Mouse (Mus musculus) neural tube, embryonic 14.5 days (tissue): ENCODE measurements around the gene Bcas3. TPM values are rescaled to one million over a fixed set of nuclear protein-coding genes. Genes with fewer than 3 reads are reported as not detected.
A peak's percentile ranks its signal among the peaks of the same experiment; 100 is the strongest.

ENCODE experiments used
- ATAC-seq: fragments of 200-750 bp; cut with Nextera tagmentation; 2 replicates; pipeline ENCODE4 v1.8.0; 2017; ENCODE audit warnings: low read depth, mild to moderate bottlenecking, moderate TSS enrichment, moderate library complexity
- H3K27ac ChIP-seq: fragments of 300-500 bp; sonication (generic); 2 replicates; pipeline ENCODE4 v1.5.1; 2014; ENCODE audit warnings: low read depth, mild to moderate bottlenecking, control low read depth, low read length, moderate library complexity, mixed read lengths
- H3K27me3 ChIP-seq: fragments of 300-500 bp; sonication (generic); 2 replicates; pipeline ENCODE4 v1.6.1; 2014; ENCODE audit warnings: low read length; ENCODE audit not compliant: control insufficient read depth, insufficient read depth
- H3K36me3 ChIP-seq: fragments of 300-500 bp; sonication (generic); 2 replicates; pipeline ENCODE4 v1.6.1; 2014; ENCODE audit warnings: low read length, mixed read lengths; ENCODE audit not compliant: control insufficient read depth, insufficient read depth
- H3K4me1 ChIP-seq: fragments of 300-500 bp; sonication (generic); 2 replicates; pipeline ENCODE4 v1.6.1; 2014; ENCODE audit warnings: low read length; ENCODE audit not compliant: control insufficient read depth, insufficient read depth
- H3K4me2 ChIP-seq: fragments of 300-500 bp; sonication (generic); 2 replicates; pipeline ENCODE4 v1.6.1; 2014; ENCODE audit warnings: mild to moderate bottlenecking, low read depth, low read length, control low read depth
- H3K4me3 ChIP-seq: fragments of 300-500 bp; sonication (generic); 2 replicates; pipeline ENCODE4 v1.5.1; 2014; ENCODE audit warnings: low read depth, low read length, control low read depth, mixed read lengths
- H3K9ac ChIP-seq: fragments of 300-500 bp; sonication (generic); replicated peaks from 2 replicates; pipeline ENCODE4 v1.6.1; 2014; ENCODE audit warnings: low read depth, mild to moderate bottlenecking, control low read depth, low read length, mixed read lengths
- H3K9me3 ChIP-seq: fragments of 300-500 bp; sonication (generic); 2 replicates; pipeline ENCODE4 v1.6.1; 2016; ENCODE audit warnings: low read length; ENCODE audit not compliant: control insufficient read depth
- WGBS: fragments of 180-500 bp; shearing (Covaris S2); extraction: QIAGEN DNeasy Blood & Tissue Kit; methylation state at CpG from one replicate; pipeline ENCODE4 v1.1.7; 2014; 5-methylcytosine and 5-hydroxymethylcytosine counted together
- polyA plus RNA-seq: library from polyadenylated mRNA; unstranded; fragments of >200 nt; fragmentation: Nextera tagmentation; extraction: Ambion mirVana; gene quantifications from 2 replicates; pipeline ENCODE4 v1.2.1, GENCODE M21; 2014

Bcas3 gene
- polyA plus RNA-seq, 1 experiment from 2014 or later: 30.9 TPM

DNA sequence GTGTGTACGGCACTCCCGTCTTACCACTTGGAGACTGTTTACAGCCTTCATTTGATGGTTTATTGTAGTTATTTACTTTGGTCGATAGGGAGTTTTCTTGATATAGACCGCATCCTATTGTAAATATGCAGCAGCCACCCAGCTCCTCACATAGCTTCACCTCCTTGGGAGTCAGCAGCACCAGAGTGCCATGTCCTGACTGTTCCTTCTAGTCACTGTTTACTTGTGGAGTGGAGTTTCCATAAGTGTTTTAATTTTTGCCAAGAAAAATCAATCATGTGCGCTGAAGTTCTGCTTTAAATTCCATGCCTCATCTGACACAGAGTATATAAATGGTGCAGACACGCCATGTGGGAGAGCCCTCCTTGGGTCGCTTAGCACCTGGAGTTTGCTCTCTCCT is 163.8 kb downstream of the Bcas3 start:
- no peaks in the 10 kb centered on the region for H3K9me3 ChIP-seq
- ATAC-seq: no peak
- H3K27me3 ChIP-seq: no peaks in the 10 kb centered on the region
- no peak overlapping the region for H3K9ac ChIP-seq
- 88% methylated on average over 7 of the region's 7 CpGs for WGBS
- no peak overlapping the region for H3K4me2 ChIP-seq
- H3K4me1 ChIP-seq: no peaks in the 10 kb centered on the region
- H3K4me3 ChIP-seq: no peak overlapping the region
- no peaks in the 10 kb centered on the region for H3K36me3 ChIP-seq
- no peak overlapping the region for H3K27ac ChIP-seq

DNA sequence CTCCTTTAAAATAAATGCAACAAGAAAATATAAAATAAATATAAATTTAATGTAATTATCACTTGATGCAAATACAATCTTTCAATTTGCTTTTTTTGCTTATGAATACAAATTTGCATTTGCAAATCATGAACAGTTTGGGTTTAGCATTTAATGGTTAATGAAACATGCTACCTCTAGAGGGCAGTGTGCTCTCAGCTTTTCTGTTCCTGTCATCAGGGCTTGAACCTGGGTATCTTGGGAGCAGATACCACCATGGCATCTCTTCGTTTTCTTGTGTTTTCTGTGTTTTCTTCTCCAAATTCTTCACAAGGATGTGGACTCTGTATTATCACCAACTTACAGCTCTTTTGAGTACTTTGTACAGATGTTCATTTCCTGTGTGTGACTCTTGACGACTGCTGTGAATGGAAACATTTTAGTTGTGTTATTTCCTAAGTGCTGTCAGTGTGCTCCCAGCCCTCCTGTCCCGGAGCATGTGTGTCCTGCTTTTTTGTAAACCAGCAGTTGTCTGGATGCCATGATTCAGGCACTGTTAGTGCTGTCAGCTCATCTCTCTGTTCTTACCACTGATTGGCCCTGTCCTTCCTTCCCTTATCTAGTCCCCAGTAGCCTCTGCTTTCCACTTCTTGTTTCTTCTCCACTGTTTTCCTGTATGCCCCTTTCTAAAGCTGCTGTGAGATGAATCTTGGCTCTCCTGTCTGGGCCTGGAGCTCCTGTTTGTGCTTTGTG is 165.2 kb downstream of the Bcas3 start:
- H3K27ac ChIP-seq: no peak overlapping the region
- 50% methylated on average over 3 of the region's 3 CpGs for WGBS
- no peak for ATAC-seq
- H3K9ac ChIP-seq: no peak overlapping the region
- H3K36me3 ChIP-seq: no peaks in the 10 kb centered on the region
- H3K9me3 ChIP-seq: no peaks in the 10 kb centered on the region
- no peak overlapping the region for H3K4me3 ChIP-seq
- no peaks in the 10 kb centered on the region for H3K27me3 ChIP-seq
- no peak overlapping the region for H3K4me2 ChIP-seq
- no peaks in the 10 kb centered on the region for H3K4me1 ChIP-seq

DNA sequence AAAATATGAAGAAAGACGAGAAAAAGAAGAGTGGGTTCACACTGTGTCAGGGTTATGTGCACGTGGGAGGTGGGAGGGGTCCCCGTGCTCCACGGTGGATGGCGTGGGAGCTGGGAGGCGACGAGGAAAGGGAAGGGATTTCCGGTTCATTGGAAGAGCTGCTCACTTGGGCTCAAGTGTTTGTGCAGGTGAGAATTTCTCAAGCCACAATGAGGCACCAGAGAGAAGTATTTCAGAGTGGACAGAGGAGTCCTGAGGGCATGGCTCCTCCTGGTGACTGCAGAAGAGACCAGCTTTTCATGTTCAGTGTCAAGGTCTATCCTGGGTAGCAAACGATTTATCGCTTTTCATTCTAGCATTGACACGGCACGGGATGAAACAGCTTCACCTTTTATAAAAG is 167.3 kb downstream of the Bcas3 start:
- WGBS: 69% methylated on average over 12 of the region's 12 CpGs
- H3K9me3 ChIP-seq: no peaks in the 10 kb centered on the region
- H3K27me3 ChIP-seq: no peaks in the 10 kb centered on the region
- H3K4me3 ChIP-seq: no peak overlapping the region
- no peaks in the 10 kb centered on the region for H3K36me3 ChIP-seq
- no peak for ATAC-seq
- no peak overlapping the region for H3K27ac ChIP-seq
- H3K4me2 ChIP-seq: no peak overlapping the region
- H3K4me1 ChIP-seq: peaks cover 11% of the 10 kb centered on the region
- H3K9ac ChIP-seq: no peak overlapping the region

DNA sequence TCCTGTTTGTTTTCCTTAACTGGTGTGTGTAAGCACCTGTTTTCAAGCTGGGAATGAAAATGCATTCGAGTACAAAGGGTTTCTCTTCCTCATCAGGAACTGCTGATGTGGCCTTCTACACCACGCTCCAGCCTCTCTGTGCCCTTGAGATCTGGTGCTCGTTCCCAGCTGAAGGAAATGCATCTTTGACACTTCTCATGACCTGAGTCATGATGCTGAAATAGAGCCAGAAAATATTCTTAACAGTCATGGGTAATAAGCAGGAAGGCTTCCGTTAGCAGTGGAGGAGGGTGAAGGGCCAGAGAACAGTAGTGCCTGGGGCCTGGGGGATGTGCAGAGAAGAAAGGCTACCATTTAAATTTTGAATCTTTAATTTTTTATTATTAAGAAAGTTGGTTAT is 168.0 kb downstream of the Bcas3 start:
- Histone ChIP-seq H3K9me3 (no peaks in the 10 kb centered on the region), H3K4me1 (peaks cover 11% of the 10 kb centered on the region), H3K27me3 (no peaks in the 10 kb centered on the region; the same call in 1 of the 2 replicates), H3K4me3 (no peak overlapping the region), H3K9ac (no peak overlapping the region), H3K4me2 (no peak overlapping the region), H3K27ac (no peak overlapping the region), H3K36me3 (no peaks in the 10 kb centered on the region)
- no peak for ATAC-seq
- WGBS: 66% methylated on average over 4 of the region's 4 CpGs

DNA sequence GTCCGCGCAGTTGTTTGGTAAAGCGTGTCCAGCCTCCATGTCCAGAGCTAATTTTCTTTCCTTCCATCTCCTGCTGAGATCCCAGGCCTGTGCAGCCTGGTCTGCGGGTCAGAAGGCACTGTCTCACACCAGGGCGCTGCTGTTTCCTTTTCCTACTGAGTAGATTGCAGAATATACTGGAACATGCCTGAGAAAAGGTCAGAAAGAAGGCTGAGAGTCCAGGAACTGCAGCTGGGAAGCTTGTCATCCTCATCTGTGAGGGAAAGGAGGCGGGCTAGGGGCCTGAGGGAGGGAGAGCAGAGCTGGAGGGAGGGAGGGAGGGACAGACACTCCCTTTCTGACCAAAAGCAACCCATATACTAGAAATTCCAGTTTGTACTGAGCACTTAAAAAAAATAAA is 170.7 kb downstream of the Bcas3 start:
- H3K27me3 ChIP-seq: no peaks in the 10 kb centered on the region; the same call in 1 of the 2 replicates
- H3K4me2 ChIP-seq: peak overlapping the region; percentile 66; the same call in 1 of the 2 replicates
- no peak for ATAC-seq
- no peaks in the 10 kb centered on the region for H3K9me3 ChIP-seq
- peaks cover 11% of the 10 kb centered on the region for H3K4me1 ChIP-seq
- no peak overlapping the region for H3K9ac ChIP-seq
- WGBS: 24% methylated on average over 6 of the region's 6 CpGs
- H3K4me3 ChIP-seq: no peak overlapping the region
- no peaks in the 10 kb centered on the region for H3K36me3 ChIP-seq
- H3K27ac ChIP-seq: no peak overlapping the region

DNA sequence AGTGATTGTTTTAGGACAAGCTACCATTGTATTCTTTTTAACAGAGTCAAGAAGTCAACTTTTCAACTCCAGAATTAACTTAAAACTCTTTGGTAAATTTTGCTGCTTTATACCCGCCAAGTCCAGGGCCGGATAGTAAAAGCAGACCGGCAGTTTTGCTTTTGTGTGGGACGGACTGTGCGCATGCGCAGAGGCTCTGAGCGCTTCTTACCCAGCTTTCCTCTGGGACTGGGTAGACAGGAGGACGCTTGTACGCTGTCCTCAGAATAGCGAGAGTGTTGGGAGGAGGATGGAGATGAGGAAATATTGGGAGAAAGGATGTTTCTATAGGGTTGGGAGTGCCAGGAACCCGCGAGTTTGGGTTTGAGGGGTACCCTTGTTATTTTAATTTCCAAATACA is 171.2 kb downstream of the Bcas3 start:
- Histone ChIP-seq H3K4me2 (peak overlapping the region; percentile 66), H3K9me3 (no peaks in the 10 kb centered on the region), H3K27ac (no peak overlapping the region), H3K36me3 (no peaks in the 10 kb centered on the region), H3K9ac (0 out of 2 replicates have a peak overlapping the region, but pooled peaks have one; percentile 16), H3K4me1 (peaks cover 11% of the 10 kb centered on the region), H3K27me3 (no peaks in the 10 kb centered on the region; the same call in 1 of the 2 replicates), H3K4me3 (peak overlapping the region; percentile 26)
- WGBS: 15% methylated on average over 12 of the region's 12 CpGs
- ATAC-seq: no peak

DNA sequence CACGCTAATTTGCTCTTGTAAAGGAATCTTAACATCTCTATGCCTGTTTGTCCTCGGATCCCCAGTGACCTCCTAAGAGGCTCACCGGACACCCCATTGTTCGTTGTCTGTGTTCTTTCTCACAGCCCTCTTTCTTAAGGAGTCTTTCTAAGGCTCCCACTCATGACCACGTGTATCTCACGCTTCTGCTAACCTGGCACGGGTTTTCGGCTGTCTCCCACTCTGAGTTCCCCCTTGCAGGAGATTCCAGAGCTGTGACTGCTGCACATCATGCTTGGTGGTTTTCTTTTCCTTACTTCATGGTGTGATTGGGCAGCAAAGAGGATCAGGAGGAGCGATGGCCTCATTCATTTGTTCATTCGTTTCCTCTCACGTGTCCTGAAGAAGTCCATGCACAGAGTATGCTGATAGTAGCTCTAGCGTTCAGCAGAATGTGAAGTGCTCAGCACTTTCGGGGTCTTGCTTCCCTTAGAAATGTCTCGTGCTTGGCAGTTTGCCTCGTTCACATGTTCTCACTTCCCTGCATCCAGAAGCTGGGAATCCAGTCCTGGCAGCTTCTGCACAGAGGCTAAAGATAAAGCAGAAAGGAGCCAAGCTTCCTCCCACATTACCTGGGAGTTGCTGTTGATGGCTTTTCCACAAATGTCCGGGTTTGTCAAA is 172.0 kb downstream of the Bcas3 start:
- Histone ChIP-seq H3K9me3 (no peaks in the 10 kb centered on the region), H3K4me3 (no peak overlapping the region), H3K27me3 (no peaks in the 10 kb centered on the region; the same call in 1 of the 2 replicates), H3K4me2 (peak overlapping the region; percentile 66), H3K9ac (no peak overlapping the region), H3K27ac (no peak overlapping the region), H3K36me3 (no peaks in the 10 kb centered on the region), H3K4me1 (peaks cover 11% of the 10 kb centered on the region)
- WGBS: 19% methylated on average over 16 of the region's 16 CpGs
- ATAC-seq: no peak

DNA sequence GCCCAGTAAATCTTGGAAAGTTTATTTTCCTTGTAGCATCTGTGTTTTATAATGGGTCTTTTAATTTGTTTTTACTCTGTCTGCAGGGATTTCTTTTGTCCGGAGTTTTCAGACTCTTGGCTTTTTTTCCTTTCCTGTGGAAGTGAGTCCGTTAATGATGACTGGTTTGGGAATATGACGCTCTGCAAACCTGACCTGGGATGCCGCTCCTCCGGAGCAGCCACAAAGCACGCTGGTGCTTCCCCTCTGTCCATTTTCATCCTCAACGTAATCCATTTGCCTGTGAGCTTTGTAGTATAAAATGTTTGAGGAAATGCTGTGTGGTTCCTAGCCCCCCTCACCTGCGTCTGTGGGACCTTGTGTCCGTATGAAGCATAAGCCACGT is 172.5 kb downstream of the Bcas3 start:
- H3K27ac ChIP-seq: no peak overlapping the region
- no peak overlapping the region for H3K4me3 ChIP-seq
- no peaks in the 10 kb centered on the region; the same call in 1 of the 2 replicates for H3K27me3 ChIP-seq
- H3K9me3 ChIP-seq: no peaks in the 10 kb centered on the region
- no peak for ATAC-seq
- H3K9ac ChIP-seq: no peak overlapping the region
- peaks cover 11% of the 10 kb centered on the region for H3K4me1 ChIP-seq
- no peak overlapping the region for H3K4me2 ChIP-seq
- no peaks in the 10 kb centered on the region for H3K36me3 ChIP-seq
- 39% methylated on average over 10 of the region's 10 CpGs for WGBS
